Mouse (Mus musculus): Measurements from ENCODE around the gene Uri1. TPM values are rescaled to one million over a fixed set of nuclear protein-coding genes. Genes with fewer than 3 reads are reported as not detected.

The Uri1 gene
- polyA plus RNA-seq, 1 experiment, result 13.4 TPM

DNA sequence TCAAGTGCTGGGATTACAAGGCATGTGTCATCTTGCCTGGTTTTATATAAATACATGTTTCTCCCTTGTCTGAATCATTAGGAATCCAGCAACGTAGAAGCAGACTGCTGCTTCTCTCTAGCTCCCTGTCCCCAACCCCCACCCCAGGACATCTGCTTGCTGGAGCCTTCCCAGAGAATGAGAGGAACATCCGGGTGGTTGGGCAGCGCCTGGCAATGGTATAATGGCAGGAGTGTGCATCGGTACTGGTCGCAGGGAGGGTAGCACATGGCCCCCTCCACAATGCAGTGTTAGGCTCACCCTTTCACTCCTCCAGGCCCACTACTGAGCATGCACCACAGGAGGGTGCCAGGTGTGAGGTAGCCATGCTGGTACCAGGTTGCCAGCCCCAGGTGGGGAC, 93.6 kb downstream of the Uri1 start:
- Histone ChIP-seq H3K4me3 (no peak overlapping the region), H3K27me3 (ENCODE audit: control insufficient read depth, insufficient read depth, insufficient read length) (no peaks in the 10 kb centered on the region), H3K4me2 (ENCODE audit: low read depth) (no peak overlapping the region), H3K79me2 (ENCODE audit: control insufficient read depth, insufficient read depth) (no peaks in the 10 kb centered on the region), H3K36me3 (ENCODE audit: control insufficient read depth, insufficient read depth) (no peaks in the 10 kb centered on the region), H3ac (ENCODE audit: control insufficient read depth, insufficient read length) (no peak overlapping the region)
- no peak for TF ChIP-seq CEBPB (IDR thresholded peaks at IDR 0.05; ENCODE audit: insufficient read depth, poor library complexity, severe bottlenecking)
- no peak for TF ChIP-seq TCF3 (IDR thresholded peaks at IDR 0.05; ENCODE audit: insufficient read length, low read depth)
- TF ChIP-seq MYOD1 (IDR thresholded peaks at IDR 0.05; ENCODE audit: control insufficient read depth in 1 of 3, insufficient read length in 2 of 3, low read depth in 2 of 3), result no peak
- TF ChIP-seq MAX (IDR thresholded peaks at IDR 0.05; ENCODE audit: low read depth), result no peak
- no peak for TF ChIP-seq TCF12 (IDR thresholded peaks at IDR 0.05; ENCODE audit: insufficient read depth, poor library complexity, severe bottlenecking)
- no peak for TF ChIP-seq REST (IDR thresholded peaks at IDR 0.05; ENCODE audit: insufficient read depth, insufficient read length)
- TF ChIP-seq POLR2AphosphoS2 (IDR thresholded peaks at IDR 0.05; ENCODE audit: insufficient read length, low read depth), result no peak
- no peak for TF ChIP-seq MYOG (IDR thresholded peaks at IDR 0.05; ENCODE audit: control insufficient read depth in 1 of 3, insufficient read depth in 1 of 3, insufficient read length in 2 of 3, low read depth in 2 of 3)
- TF ChIP-seq USF1 (IDR thresholded peaks at IDR 0.05; ENCODE audit: low read depth), result no peak
- no peak for TF ChIP-seq E2F4 (IDR thresholded peaks at IDR 0.05; ENCODE audit: insufficient read depth)

DNA sequence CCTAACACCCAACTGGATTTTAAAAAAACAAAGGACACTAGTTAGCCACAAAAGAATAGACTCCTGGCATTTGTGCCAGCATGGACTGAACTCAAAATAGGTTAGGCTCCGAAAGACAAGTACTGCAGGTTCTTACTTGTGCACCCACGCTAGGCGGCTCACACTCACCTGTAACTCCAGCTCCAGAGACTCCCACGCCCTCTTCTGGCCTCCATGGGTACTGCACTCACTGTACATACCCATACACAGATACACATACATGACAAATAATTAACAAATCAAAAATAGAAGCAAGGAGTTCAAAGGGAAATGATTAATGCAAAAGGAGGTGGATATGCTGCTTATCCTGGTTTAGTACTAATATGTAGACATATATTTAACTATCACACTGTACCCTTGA, 100.4 kb downstream of the Uri1 start:
- no peaks in the 10 kb centered on the region for H3K36me3 ChIP-seq (ENCODE audit: control insufficient read depth, insufficient read depth)
- no peaks in the 10 kb centered on the region for H3K79me2 ChIP-seq (ENCODE audit: control insufficient read depth, insufficient read depth)
- no peak overlapping the region for H3K4me2 ChIP-seq (ENCODE audit: low read depth)
- no peak overlapping the region for H3K4me3 ChIP-seq
- peaks cover under 1% of the 10 kb centered on the region for H3K27me3 ChIP-seq (ENCODE audit: control insufficient read depth, insufficient read depth, insufficient read length)
- no peak for TF ChIP-seq CEBPB (IDR thresholded peaks at IDR 0.05; ENCODE audit: insufficient read depth, poor library complexity, severe bottlenecking)
- TF ChIP-seq E2F4 (IDR thresholded peaks at IDR 0.05; ENCODE audit: insufficient read depth), result no peak
- TF ChIP-seq TCF3 (IDR thresholded peaks at IDR 0.05; ENCODE audit: insufficient read length, low read depth), result no peak
- TF ChIP-seq TCF12 (IDR thresholded peaks at IDR 0.05; ENCODE audit: insufficient read depth, poor library complexity, severe bottlenecking), result no peak
- no peak for TF ChIP-seq MYOG (IDR thresholded peaks at IDR 0.05; ENCODE audit: control insufficient read depth in 1 of 3, insufficient read depth in 1 of 3, insufficient read length in 2 of 3, low read depth in 2 of 3)
- no peak overlapping the region for H3ac ChIP-seq (ENCODE audit: control insufficient read depth, insufficient read length)

DNA sequence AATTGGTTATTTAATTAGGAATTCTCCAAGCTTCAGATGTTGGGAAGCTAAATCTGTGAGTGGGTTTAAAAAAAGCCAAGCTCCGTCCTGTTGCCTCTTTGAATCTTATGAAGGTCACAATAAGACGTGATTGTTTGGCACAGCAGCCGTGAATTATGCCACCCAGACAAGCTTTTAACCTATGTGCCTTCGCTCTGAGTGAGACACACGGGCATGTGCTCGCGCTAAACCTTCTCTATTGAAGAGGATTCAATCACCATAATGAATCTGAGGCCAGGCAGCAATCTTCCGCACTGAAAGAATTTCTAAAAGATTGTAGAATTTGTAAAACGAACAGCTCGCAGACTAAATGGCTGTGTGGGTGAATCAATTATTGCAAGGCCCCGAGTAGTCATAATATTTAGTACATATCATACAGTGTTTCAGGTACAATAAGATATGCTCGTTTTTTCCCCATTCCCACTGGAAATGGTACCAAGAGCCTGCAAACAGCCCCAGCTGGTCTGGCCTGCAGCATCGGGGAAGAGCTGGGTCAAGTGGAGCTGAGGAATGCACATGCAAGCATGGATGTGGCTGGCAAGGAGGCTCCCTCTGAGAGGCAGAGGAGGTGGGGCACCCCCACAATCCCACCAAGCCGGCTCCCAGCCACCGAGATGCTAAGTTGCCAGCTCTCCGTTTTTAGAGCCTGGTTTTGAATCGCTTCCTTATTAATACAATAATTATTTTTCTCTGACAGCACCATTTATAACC, 101.5 kb downstream of the Uri1 start:
- Histone ChIP-seq H3K4me3 (no peak overlapping the region), H3K4me2 (ENCODE audit: low read depth) (no peak overlapping the region), H3K79me2 (ENCODE audit: control insufficient read depth, insufficient read depth) (no peaks in the 10 kb centered on the region), H3ac (ENCODE audit: control insufficient read depth, insufficient read length) (no peak overlapping the region), H3K36me3 (ENCODE audit: control insufficient read depth, insufficient read depth) (no peaks in the 10 kb centered on the region), H3K27me3 (ENCODE audit: control insufficient read depth, insufficient read depth, insufficient read length) (peaks cover 11% of the 10 kb centered on the region)
- TF ChIP-seq TCF12 (IDR thresholded peaks at IDR 0.05; ENCODE audit: insufficient read depth, poor library complexity, severe bottlenecking) (no peak), MYOD1 (IDR thresholded peaks at IDR 0.05; ENCODE audit: control insufficient read depth in 1 of 3, insufficient read length in 2 of 3, low read depth in 2 of 3) (no peak), E2F4 (IDR thresholded peaks at IDR 0.05; ENCODE audit: insufficient read depth) (no peak), POLR2A (IDR thresholded peaks at IDR 0.05; ENCODE audit: insufficient read length, low read depth) (no peak), CEBPB (IDR thresholded peaks at IDR 0.05; ENCODE audit: insufficient read depth, poor library complexity, severe bottlenecking) (no peak), SRF (IDR thresholded peaks at IDR 0.05; ENCODE audit: control insufficient read depth, insufficient read length, low read depth) (no peak), USF1 (IDR thresholded peaks at IDR 0.05; ENCODE audit: low read depth) (no peak), MYOG (IDR thresholded peaks at IDR 0.05; ENCODE audit: control insufficient read depth in 1 of 3, insufficient read depth in 1 of 3, insufficient read length in 2 of 3, low read depth in 2 of 3) (no peak), TCF3 (IDR thresholded peaks at IDR 0.05; ENCODE audit: insufficient read length, low read depth) (no peak), REST (IDR thresholded peaks at IDR 0.05; ENCODE audit: insufficient read depth, insufficient read length) (no peak)

DNA sequence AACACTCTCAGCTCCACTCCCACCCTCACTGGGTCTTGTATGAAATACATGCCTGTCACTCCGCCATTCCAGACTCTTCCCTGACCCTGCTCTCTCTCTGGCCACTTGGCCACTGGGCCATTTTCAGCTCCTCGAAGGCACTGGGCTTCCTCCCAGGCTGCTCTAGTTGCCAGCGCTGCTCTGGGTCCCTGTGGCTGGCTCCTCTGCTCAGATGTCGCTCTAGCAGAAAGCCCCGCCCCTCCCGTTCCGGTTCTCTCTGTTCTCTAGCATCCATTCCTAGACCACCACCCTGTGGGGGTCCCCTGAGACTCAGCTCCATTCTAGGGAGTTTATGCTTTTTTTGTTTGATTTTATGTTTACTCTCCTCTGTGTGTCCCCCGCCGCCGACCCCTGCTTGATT, 104.4 kb downstream of the Uri1 start:
- no peak for TF ChIP-seq CEBPB (IDR thresholded peaks at IDR 0.05; ENCODE audit: insufficient read depth, poor library complexity, severe bottlenecking)
- TF ChIP-seq TCF12 (IDR thresholded peaks at IDR 0.05; ENCODE audit: insufficient read depth, poor library complexity, severe bottlenecking), result no peak
- no peak for TF ChIP-seq SRF (IDR thresholded peaks at IDR 0.05; ENCODE audit: control insufficient read depth, insufficient read length, low read depth)
- no peak for TF ChIP-seq POLR2AphosphoS2 (IDR thresholded peaks at IDR 0.05; ENCODE audit: insufficient read length, low read depth)
- no peak overlapping the region for H3K4me2 ChIP-seq (ENCODE audit: low read depth)
- no peaks in the 10 kb centered on the region for H3K79me2 ChIP-seq (ENCODE audit: control insufficient read depth, insufficient read depth)
- H3K36me3 ChIP-seq (ENCODE audit: control insufficient read depth, insufficient read depth), result no peaks in the 10 kb centered on the region
- H3K27me3 ChIP-seq (ENCODE audit: control insufficient read depth, insufficient read depth, insufficient read length), result peaks cover 19% of the 10 kb centered on the region
- no peak overlapping the region for H3K4me3 ChIP-seq
- H3ac ChIP-seq (ENCODE audit: control insufficient read depth, insufficient read length), result no peak overlapping the region

DNA sequence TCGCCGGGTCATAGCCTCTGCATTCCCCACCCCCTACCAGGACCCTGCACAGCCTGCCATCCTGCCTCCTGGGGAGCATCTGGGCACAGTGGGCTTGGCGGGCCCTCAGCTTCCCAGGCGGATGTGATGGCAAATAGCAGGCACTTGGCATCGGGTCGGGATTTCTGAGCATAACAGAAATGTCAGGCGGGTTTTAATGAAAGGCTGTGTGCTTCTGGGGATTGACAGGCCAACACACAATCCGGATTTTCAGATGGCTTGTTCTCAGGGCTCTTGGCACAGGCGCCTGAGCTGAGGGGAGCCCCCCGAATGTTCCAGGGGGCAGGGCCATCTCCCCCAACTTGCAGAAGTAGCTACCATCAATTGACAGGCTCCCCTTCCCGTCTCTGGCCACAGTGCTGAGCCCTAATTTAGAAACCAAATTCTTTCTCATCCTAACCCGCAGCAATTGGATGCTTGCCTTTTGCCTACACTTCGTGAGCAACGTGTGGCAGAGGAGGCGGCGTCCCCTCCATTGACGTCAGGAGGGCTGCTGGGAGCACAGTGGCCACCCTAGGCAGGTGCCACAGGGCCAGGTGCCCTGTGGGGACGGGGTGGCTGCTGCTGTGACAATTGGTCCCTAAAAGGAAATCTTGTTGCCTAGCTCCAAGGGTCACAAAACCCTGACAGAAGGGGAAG, 106.5 kb downstream of the Uri1 start:
- peaks cover 19% of the 10 kb centered on the region for H3K27me3 ChIP-seq (ENCODE audit: control insufficient read depth, insufficient read depth, insufficient read length)
- no peaks in the 10 kb centered on the region for H3K79me2 ChIP-seq (ENCODE audit: control insufficient read depth, insufficient read depth)
- H3K36me3 ChIP-seq (ENCODE audit: control insufficient read depth, insufficient read depth), result no peaks in the 10 kb centered on the region
- H3ac ChIP-seq (ENCODE audit: control insufficient read depth, insufficient read length), result no peak overlapping the region
- no peak overlapping the region for H3K4me3 ChIP-seq
- no peak for TF ChIP-seq TCF12 (IDR thresholded peaks at IDR 0.05; ENCODE audit: insufficient read depth, poor library complexity, severe bottlenecking)
- no peak for TF ChIP-seq E2F4 (IDR thresholded peaks at IDR 0.05; ENCODE audit: insufficient read depth)
- no peak for TF ChIP-seq USF1 (IDR thresholded peaks at IDR 0.05; ENCODE audit: low read depth)
- no peak for TF ChIP-seq REST (IDR thresholded peaks at IDR 0.05; ENCODE audit: insufficient read depth, insufficient read length)
- no peak for TF ChIP-seq MYOD1 (IDR thresholded peaks at IDR 0.05; ENCODE audit: control insufficient read depth in 1 of 3, insufficient read length in 2 of 3, low read depth in 2 of 3)
- TF ChIP-seq POLR2A (IDR thresholded peaks at IDR 0.05; ENCODE audit: insufficient read length, low read depth), result no peak
- TF ChIP-seq TCF3 (IDR thresholded peaks at IDR 0.05; ENCODE audit: insufficient read length, low read depth), result no peak
- TF ChIP-seq MYOG (IDR thresholded peaks at IDR 0.05; ENCODE audit: control insufficient read depth in 1 of 3, insufficient read depth in 1 of 3, insufficient read length in 2 of 3, low read depth in 2 of 3), result no peak
- TF ChIP-seq MAX (IDR thresholded peaks at IDR 0.05; ENCODE audit: low read depth), result no peak
- H3K4me2 ChIP-seq (ENCODE audit: low read depth), result no peak overlapping the region

All from myocyte (in vitro differentiated cells).